Mouse (Mus musculus): ENCODE measurements around the gene E130218I03Rik.

GRCm38 (mm10) chr4:134293061-134293691 lies 49.7 kb downstream of the E130218I03Rik start:
- TF ChIP-seq ZC3H11A (IDR thresholded peaks at IDR 0.05; ENCODE audit: borderline replicate concordance, low read depth, low read length) (no peak), CHD2 (IDR thresholded peaks at IDR 0.05; ENCODE audit: low read depth, low read length) (no peak)
